Mouse (Mus musculus) heart, postnatal 0 days (tissue): ENCODE results near the gene 5730596B20Rik.

Source experiments
- CTCF ChIP-seq: IDR thresholded peaks from 2 replicates; pipeline ENCODE4 v1.5.1; 2016; ENCODE audit warnings: antibody characterized with exemption, control low read depth, low read depth
- EP300 ChIP-seq: IDR thresholded peaks from 2 replicates; pipeline ENCODE4 v1.6.1; 2016; ENCODE audit warnings: antibody characterized with exemption, low read depth

GRCm38 (mm10) chr6:52219234-52219942 lies 42.1 kb downstream of the 5730596B20Rik start:
- no peak for TF ChIP-seq CTCF
- no peak for TF ChIP-seq EP300
